Mouse (Mus musculus): ENCODE data around the gene Zkscan1. TPM values are rescaled to one million over a fixed set of nuclear protein-coding genes. Genes with fewer than 3 reads are reported as not detected.

Zkscan1 gene
- total and polyA plus RNA-seq, 2 experiments from 2014 or later: 11.6 to 40.4 TPM

DNA sequence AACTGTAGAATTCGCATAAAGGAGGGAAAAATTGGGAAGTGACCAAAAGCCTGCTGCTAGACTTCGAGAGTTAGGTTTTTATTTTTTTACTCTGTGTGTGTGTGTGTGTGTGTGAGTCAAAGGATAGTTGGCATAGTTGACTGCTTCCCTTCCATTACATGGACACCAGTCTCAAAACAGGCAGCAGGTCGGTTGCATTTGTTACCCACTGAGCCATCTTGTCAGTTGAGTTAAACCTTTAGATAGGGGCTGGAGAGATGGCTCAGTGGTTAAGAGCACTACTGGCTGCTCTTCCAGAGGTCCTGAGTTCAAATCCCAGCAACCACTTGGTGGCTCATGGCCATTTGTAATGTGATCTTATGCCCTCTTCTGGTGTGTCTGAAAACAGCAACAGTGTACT is 33.2 kb downstream of the Zkscan1 start:
- peak; percentile 31 for TF ChIP-seq CTCF (IDR thresholded peaks at IDR 0.05)
- ATAC-seq (ENCODE audit: low FRiP score) (no peak), DNase-seq (ENCODE audit: low spot score) (no peak)
- Histone ChIP-seq H3K4me3 (ENCODE audit: low read depth, low read length) (peak overlapping the region; percentile 66), H3K4me1 (ENCODE audit: insufficient read depth, low read length) (no peaks in the 10 kb centered on the region), H3K4me2 (ENCODE audit: low read depth, low read length, poor library complexity, severe bottlenecking) (peak overlapping the region; percentile 48), H3K27me3 (ENCODE audit: insufficient read depth, low read length) (no peaks in the 10 kb centered on the region), H3K9me3 (ENCODE audit: low read length) (no peaks in the 10 kb centered on the region), H3K9ac (replicated peaks; ENCODE audit: low read length, poor library complexity, severe bottlenecking) (no peak overlapping the region), H3K36me3 (ENCODE audit: insufficient read depth, low read length) (no peaks in the 10 kb centered on the region), H3K27ac (ENCODE audit: low read depth, low read length) (no peak overlapping the region)
- WGBS: 80% methylated on average over 3 of the region's 3 CpGs

DNA sequence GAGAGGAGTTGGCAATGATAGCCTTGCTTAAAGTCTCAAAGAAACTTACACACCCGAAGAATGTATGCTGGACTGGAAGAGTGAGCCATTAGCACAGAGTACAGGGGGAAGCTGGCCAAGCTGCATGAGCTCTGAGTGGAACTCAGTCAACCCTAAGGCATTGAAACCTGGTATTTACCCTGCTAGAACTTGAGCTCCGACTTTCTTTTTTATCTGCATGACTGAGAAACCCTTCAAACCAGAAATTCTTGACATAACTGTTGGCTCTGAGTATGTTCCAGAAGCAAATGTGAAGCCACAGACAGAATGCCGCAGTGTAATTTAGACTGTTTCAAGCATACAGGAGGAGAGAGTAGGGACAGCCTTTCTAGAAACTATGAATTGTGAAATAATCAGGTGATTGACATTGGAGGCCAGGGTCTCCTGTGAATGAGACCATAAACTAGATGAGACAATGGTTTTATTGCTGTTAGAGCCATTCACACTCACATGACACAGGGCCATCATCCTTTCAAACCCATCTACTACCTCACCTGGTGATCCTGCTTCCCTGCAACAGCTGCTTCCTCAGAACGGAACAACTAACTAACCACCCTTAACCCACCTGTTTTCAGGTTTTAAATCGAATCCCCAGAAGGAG is 47.7 kb downstream of the Zkscan1 start:
- H3K4me3 ChIP-seq (ENCODE audit: low read depth, low read length): no peak overlapping the region
- DNase-seq (ENCODE audit: low spot score) (no peak), ATAC-seq (ENCODE audit: low FRiP score) (no peak)
- no peak overlapping the region for H3K27ac ChIP-seq (ENCODE audit: low read depth, low read length)
- no peak for TF ChIP-seq CTCF (IDR thresholded peaks at IDR 0.05)
- WGBS: 96% methylated on average over 5 of the region's 5 CpGs
- H3K9ac ChIP-seq (replicated peaks; ENCODE audit: low read length, poor library complexity, severe bottlenecking): no peak overlapping the region
- H3K4me2 ChIP-seq (ENCODE audit: low read depth, low read length, poor library complexity, severe bottlenecking): no peak overlapping the region
- H3K36me3 ChIP-seq (ENCODE audit: insufficient read depth, low read length): peaks cover 44% of the 10 kb centered on the region
- no peaks in the 10 kb centered on the region for H3K27me3 ChIP-seq (ENCODE audit: insufficient read depth, low read length)
- no peaks in the 10 kb centered on the region for H3K9me3 ChIP-seq (ENCODE audit: low read length)
- H3K4me1 ChIP-seq (ENCODE audit: insufficient read depth, low read length): no peaks in the 10 kb centered on the region

DNA sequence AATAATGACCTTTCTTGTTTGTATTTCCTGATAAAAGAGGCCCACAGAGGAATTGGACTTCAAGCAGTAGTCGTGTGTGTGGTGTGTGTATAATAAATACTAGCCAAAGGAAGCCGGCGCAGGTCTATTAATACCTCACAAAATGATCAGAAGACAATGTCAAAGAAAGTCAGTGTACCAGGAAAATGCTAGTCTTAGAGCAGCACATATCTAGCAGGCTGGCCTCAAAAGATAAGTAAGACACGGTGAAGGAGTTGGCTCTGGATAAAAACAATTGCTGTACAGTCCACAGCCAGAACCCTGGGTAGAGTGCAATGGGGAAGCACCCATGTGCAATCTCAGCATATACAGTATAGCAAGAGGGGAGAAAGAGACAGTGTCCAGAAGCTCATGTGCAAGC is 52.4 kb downstream of the Zkscan1 start:
- WGBS: 86% methylated on average over 4 of the region's 4 CpGs

DNA sequence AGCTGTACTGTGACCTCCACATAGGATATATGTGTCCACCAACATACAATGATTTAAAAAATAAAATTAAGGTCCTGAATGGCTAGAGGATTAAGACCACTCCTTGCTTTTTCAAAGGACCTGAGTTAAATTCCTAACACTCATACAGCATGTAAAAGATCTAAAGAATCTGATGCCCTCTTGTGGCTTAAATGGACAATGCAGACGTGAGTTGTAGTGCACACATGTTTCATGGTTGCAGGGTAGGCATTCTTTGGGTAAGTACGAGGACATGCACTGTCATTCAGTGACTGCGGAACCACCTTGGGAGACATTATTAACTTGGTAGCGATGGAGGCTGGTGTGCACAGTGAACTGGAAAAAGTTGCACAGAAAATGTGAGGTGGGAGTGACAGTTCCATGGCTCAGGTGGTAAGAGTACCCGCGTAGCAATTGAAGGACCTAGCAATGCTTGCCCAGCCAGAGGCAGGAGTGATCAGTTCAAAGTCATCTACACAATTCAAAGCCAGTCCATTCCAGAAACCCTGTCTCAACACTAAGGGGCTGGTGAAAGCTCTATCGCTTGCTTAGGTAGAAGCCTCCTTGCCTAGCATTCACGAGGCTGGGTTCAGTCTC is 53.2 kb downstream of the Zkscan1 start:
- no peaks in the 10 kb centered on the region for H3K27me3 ChIP-seq (ENCODE audit: insufficient read depth, low read length)
- H3K36me3 ChIP-seq (ENCODE audit: insufficient read depth, low read length): peaks cover 22% of the 10 kb centered on the region
- TF ChIP-seq CTCF (IDR thresholded peaks at IDR 0.05): peak; percentile 84
- no peak overlapping the region for H3K4me2 ChIP-seq (ENCODE audit: low read depth, low read length, poor library complexity, severe bottlenecking)
- no peak overlapping the region for H3K4me3 ChIP-seq (ENCODE audit: low read depth, low read length)
- H3K4me1 ChIP-seq (ENCODE audit: insufficient read depth, low read length): no peaks in the 10 kb centered on the region
- no peaks in the 10 kb centered on the region for H3K9me3 ChIP-seq (ENCODE audit: low read length)
- ATAC-seq (ENCODE audit: low FRiP score) (no peak), DNase-seq (ENCODE audit: low spot score) (peak; percentile 74)
- H3K27ac ChIP-seq (ENCODE audit: low read depth, low read length): no peak overlapping the region
- H3K9ac ChIP-seq (replicated peaks; ENCODE audit: low read length, poor library complexity, severe bottlenecking): no peak overlapping the region
- WGBS: 63% methylated on average over 8 of the region's 8 CpGs

More for the DNA sequence above, 52.4 kb downstream of the Zkscan1 start:
- Histone ChIP-seq H3K9me3 (ENCODE audit: low read length) (no peaks in the 10 kb centered on the region), H3K4me1 (ENCODE audit: insufficient read depth, low read length) (no peaks in the 10 kb centered on the region), H3K36me3 (ENCODE audit: insufficient read depth, low read length) (peaks cover 24% of the 10 kb centered on the region), H3K4me3 (ENCODE audit: low read depth, low read length) (no peak overlapping the region), H3K27ac (ENCODE audit: low read depth, low read length) (no peak overlapping the region), H3K9ac (replicated peaks; ENCODE audit: low read length, poor library complexity, severe bottlenecking) (no peak overlapping the region), H3K27me3 (ENCODE audit: insufficient read depth, low read length) (no peaks in the 10 kb centered on the region), H3K4me2 (ENCODE audit: low read depth, low read length, poor library complexity, severe bottlenecking) (no peak overlapping the region)
- ATAC-seq (ENCODE audit: low FRiP score): no peak
- TF ChIP-seq CTCF (IDR thresholded peaks at IDR 0.05): no peak
- DNase-seq (ENCODE audit: low spot score): no peak

DNA sequence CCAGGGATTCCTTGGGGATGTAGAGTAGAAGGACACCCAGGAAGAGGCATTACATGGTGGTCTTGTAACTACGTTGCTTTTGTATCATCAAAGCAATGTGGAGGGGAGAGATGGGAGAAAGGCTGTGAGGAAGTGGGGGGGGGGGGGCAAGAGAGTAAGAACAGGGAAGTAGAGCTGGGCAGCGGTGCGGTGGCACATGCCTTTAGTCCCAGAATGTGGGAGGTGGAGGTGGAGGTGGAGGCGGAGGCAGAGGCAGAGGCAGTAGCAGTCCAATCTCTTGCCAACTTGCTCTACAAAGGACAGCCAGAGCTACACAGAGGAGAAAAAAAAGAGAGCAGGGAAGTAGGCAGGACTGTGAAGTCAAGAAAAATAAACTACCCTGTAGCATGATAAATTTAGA is 53.7 kb downstream of the Zkscan1 start:
- no peak for TF ChIP-seq CTCF (IDR thresholded peaks at IDR 0.05)
- Histone ChIP-seq H3K4me3 (ENCODE audit: low read depth, low read length) (no peak overlapping the region), H3K4me1 (ENCODE audit: insufficient read depth, low read length) (no peaks in the 10 kb centered on the region), H3K9me3 (ENCODE audit: low read length) (no peaks in the 10 kb centered on the region), H3K4me2 (ENCODE audit: low read depth, low read length, poor library complexity, severe bottlenecking) (no peak overlapping the region), H3K9ac (replicated peaks; ENCODE audit: low read length, poor library complexity, severe bottlenecking) (no peak overlapping the region), H3K27me3 (ENCODE audit: insufficient read depth, low read length) (no peaks in the 10 kb centered on the region), H3K27ac (ENCODE audit: low read depth, low read length) (no peak overlapping the region), H3K36me3 (ENCODE audit: insufficient read depth, low read length) (peaks cover 21% of the 10 kb centered on the region)
- WGBS: 74% methylated on average over 4 of the region's 4 CpGs
- DNase-seq (ENCODE audit: low spot score) (no peak), ATAC-seq (ENCODE audit: low FRiP score) (no peak)

DNA sequence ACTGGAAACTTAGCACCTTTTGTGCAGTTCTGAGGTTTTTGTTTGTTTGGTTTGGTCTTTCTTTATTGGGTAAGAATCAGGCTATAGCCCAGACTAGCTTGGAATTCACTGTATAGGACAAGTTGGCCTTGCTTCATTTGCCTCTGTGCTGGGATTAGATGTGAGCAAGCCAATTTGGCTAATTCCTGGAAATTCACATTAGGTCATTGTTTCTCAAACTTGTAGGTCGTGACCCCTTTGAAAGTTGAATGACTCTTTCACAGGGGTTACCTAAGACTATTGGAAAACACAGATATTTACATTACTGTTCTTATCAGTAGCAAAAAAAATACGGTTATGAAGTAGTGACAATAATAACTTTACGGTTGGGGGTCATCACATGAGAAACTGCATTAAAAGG is 69.5 kb downstream of the Zkscan1 start:
- Histone ChIP-seq H3K36me3 (ENCODE audit: insufficient read depth, low read length) (peaks cover 16% of the 10 kb centered on the region), H3K27me3 (ENCODE audit: insufficient read depth, low read length) (no peaks in the 10 kb centered on the region), H3K9ac (replicated peaks; ENCODE audit: low read length, poor library complexity, severe bottlenecking) (peak overlapping the region; percentile 91; the same call in 1 of the 2 replicates), H3K9me3 (ENCODE audit: low read length) (no peaks in the 10 kb centered on the region), H3K4me1 (ENCODE audit: insufficient read depth, low read length) (no peaks in the 10 kb centered on the region; the same call in 1 of the 2 replicates), H3K27ac (ENCODE audit: low read depth, low read length) (peak overlapping the region; percentile 95), H3K4me2 (ENCODE audit: low read depth, low read length, poor library complexity, severe bottlenecking) (peak overlapping the region; percentile 74), H3K4me3 (ENCODE audit: low read depth, low read length) (peak overlapping the region; percentile 64)
- ATAC-seq (ENCODE audit: low FRiP score) (no peak), DNase-seq (ENCODE audit: low spot score) (no peak)
- no peak for TF ChIP-seq CTCF (IDR thresholded peaks at IDR 0.05)
- 85% methylated on average over 3 of the region's 3 CpGs for WGBS

Measured in midbrain, postnatal 0 days (tissue).